Mouse (Mus musculus) B cell, adult 2 months (primary cell): ENCODE results near the gene Rpl35.
"Not testable (repeated sequence)": the region's sequence is repeated elsewhere in the genome, so short reads cannot be mapped to it uniquely, and the experiment has no call there.

Source experiments
- DNase-seq, 2 experiments: peaks; one replicate each; pipeline ENCODE4 v3.0.0; 2022

The Rpl35 gene

GRCm38 (mm10) chr2:39005574-39006079 is at the start of gene Rpl35:
Gene Rpl35 (minus strand): TSS chr2:39005624.
- peak; percentile 80 to 83 for DNase-seq

DNA sequence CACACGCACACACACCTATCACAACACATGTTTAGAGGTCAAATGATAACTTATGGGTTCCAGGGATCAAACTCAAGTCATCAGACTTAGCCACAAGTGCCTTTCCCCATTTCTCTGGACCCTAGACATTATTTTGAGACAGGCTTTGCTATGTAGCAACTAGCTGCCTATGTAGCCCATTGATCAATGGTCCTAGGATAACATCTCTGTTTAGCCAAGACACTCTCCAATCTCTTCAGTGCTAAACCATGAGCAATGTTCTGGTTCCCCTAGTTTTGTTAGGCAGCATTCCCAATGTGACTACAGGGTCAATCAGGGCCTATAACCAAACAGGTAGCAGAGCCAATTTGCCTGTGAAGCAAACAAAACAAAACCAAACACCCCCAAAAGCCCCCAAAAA is 43.1 kb upstream of the Rpl35 start:
- DNase-seq = no peak

DNA sequence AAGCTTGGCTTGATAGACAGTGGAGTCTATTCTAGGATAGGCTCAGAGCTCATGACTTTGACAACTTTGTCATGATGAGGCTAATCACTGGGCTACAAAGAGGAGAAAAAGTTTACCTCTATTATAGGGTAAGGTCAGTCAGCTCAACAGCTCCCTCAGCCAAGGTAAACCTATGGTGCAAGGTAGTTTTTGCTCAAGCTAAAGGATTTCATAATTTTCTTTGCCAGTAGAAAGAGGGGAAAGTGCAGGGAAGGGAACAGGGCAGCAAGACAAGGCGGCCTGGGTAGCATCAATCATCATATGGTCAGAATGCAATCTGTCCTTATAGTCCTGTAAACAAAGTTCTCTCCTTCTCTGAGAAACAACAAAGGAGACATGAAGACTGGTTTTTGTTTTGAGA is 34.8 kb upstream of the Rpl35 start:
- DNase-seq = no peak

DNA sequence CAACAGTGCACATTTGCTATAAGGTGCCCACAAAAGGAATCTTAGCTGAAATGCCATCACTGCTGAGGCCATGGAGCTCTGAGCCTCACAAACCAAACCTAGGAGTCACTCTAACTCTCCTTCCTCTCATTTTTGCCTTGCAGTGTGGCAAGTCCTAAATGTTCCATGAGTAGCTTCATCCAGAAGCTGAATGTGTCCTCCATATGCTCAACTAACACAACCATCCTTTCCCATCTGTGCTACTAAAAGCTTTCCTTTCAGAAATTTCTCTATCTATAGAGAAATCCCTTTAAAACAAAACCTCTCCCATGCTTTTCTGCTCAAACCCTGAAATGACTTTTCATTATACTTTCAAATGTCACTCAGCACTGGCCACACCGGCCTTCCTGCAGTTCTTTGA is 26.2 kb upstream of the Rpl35 start:
- no peak for DNase-seq

- DNase-seq = no peak
These were observed 14.6 kb upstream of the Rpl35 start for GRCm38 (mm10) chr2:39020004-39020403.

GRCm38 (mm10) chr2:39016581-39016980 is 11.2 kb upstream of the Rpl35 start:
- no peak for DNase-seq

- DNase-seq = no peak
These were observed 7.4 kb upstream of the Rpl35 start for GRCm38 (mm10) chr2:39012768-39013279.

DNA sequence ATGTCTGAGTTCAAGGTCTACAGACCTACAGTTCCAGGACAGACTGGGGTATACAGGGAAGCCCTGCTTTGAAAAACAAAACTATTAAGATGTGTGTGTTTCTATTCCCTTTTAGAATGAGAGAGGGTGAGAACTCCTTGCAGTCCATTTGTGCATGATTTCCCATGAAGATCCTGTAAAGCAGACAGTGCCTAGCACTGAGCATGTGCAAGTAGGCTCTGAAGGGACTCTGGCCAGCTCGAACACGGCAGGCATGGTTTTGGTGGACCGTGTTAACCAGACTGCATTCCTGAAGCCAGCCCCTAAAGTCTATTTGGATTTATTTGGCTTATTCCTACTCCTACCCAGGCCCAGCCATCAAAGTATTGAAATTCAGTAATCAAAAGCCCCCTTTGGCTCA is 6.5 kb upstream of the Rpl35 start:
- DNase-seq = no peak

DNA sequence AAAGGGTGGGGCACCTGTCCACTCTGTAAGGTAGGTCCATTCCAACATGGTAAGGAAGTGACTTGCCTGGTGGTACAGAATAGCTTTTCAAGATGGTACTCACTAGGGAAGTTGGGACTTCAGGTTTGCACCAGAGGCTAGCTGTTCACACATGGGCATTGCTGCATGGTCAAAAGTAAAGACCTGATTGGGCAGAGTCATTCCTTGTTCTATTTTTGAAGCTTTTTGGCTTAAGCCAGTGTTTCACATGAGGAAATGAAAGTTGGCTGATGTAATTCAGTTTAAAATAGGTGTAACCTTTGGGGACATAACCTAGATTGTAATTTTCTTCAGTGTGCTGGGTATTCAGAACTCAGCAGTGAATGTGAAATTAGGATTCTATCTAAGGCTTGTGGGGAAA is 5.8 kb upstream of the Rpl35 start:
- DNase-seq = peak; percentile 43 to 54

- not testable (repeated sequence) for DNase-seq
These were observed 4.7 kb upstream of the Rpl35 start for GRCm38 (mm10) chr2:39010144-39010543.

DNA sequence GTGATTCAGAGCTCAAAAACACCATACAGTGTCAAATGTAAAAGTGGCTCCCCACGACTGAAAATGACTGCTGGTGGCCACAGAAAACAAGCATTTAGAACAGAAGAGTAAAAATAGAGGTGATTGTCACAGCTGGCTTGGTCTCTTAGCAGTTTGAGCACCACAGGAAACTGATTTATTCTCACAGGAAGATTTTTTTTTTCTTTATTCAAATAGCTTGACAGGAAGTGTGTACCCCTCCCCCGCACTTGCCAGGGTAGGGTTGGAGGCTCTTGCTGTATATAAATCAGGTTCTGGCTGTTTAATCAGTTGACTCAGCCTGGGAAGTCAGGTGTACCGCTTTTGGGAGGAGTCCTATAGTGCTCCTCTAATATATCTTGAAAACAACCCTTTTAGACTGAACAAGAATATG is 3.5 kb upstream of the Rpl35 start:
- DNase-seq = peak; percentile 90 to 94

GRCm38 (mm10) chr2:39008350-39008851 is 3.0 kb upstream of the Rpl35 start:
- peak in 1 of 2 experiments; percentile 56 for DNase-seq

DNA sequence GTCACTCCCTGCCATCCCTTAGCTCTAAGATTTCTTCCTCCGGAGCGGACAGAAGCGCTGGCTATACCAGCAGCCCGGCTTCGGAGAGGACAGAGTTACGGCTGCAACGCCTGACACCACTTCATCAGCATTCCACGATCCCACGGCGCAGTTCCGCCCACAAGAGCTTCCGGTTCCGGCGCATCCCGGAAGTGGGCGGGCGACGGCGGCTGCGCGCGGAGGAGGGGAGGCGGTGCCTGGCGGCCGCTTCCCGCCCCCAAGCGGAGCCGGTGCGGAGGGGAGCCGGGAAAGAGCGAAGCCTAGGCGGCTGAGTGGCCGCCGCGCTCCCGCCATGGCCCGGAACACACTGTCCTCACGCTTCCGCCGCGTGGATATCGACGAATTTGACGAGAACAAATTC is 2.4 kb upstream of the Rpl35 start:
- peak; percentile 95 to 97 for DNase-seq

GRCm38 (mm10) chr2:39006149-39006730 is 816 bp upstream of the Rpl35 start:
- no peak for DNase-seq

- DNase-seq = peak; percentile 92
These were observed 466 bp downstream of the Rpl35 start, which contains the start of gene Arpc5l for GRCm38 (mm10) chr2:39004880-39005435. Gene Arpc5l (plus strand): TSS chr2:39005348.

DNA sequence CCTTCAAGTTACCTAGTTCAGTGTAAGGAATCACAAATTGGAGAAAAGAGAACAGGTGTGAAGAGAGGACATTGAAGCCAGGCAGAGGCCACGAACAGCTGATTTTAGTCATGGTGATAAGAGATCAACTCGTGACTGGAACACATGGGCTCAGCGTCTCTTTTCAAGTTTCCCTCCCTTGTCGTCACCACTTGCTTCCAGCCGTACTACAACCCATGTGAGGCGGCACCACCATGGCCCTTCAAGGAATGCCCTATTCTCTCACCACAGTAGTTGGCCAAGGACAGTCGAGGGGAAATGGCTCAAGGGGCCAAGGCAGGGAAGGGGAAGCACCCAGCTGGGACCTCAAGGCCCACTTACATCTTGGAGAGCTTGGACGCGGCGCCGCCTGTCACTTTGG is 1.1 kb downstream of the Rpl35 start:
- DNase-seq = peak; percentile 47 to 53

GRCm38 (mm10) chr2:39003512-39003911 is 1.9 kb downstream of the Rpl35 start:
- no peak for DNase-seq

GRCm38 (mm10) chr2:39003106-39003505 is 2.3 kb downstream of the Rpl35 start:
- DNase-seq = no peak

DNA sequence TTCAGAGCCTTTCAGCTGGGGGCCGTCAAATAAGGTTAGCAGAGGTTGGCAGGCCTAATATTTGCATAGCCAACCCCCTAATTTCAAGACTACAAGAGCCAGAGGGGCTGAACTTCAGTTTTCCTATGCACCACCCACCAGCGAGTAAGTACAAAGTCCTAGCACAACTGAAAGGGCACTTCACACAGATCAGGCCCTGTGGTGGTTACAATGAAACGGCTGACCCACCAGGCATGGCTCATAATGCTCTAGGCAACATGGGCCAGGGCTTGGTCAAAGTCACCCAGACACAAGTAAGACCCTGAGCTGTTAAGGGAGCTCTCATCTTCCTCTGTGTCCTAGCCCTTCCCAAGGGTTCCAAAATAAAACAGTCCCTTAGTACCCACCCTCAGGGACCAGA is 3.6 kb downstream of the Rpl35 start:
- DNase-seq = no peak

- no peak for DNase-seq
These were observed 4.9 kb downstream of the Rpl35 start for GRCm38 (mm10) chr2:39000587-39000919.

- no peak for DNase-seq
These were observed 5.4 kb downstream of the Rpl35 start for GRCm38 (mm10) chr2:38999910-39000586.

DNA sequence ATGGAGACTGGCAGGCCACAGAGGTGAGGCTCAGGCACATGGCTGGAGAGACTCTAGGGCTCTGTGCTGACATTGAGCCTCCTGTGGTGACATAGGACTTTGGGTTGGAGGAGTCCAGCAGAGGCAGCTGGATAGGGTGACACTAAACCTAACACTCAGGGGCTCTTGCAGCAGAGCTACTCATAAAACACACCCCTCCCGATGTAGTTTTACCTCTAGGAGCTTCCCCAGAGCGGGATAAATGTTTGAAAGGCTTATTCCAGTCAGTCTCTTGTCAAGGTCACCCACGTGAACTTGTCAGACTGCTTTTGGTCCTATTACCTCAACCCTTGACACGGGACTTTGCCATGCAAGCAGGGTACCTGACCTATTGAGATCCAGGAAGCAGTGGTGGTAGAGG is 6.0 kb downstream of the Rpl35 start:
- DNase-seq = no peak

GRCm38 (mm10) chr2:38997386-38998374 is 7.7 kb downstream of the Rpl35 start, which contains the start of gene Wdr38:
Gene Wdr38 (plus strand): TSS chr2:38997476.
- peak; percentile 93 for DNase-seq
